Mouse (Mus musculus): ENCODE measurements around the gene Fbxo7. TPM values are rescaled to one million over a fixed set of nuclear protein-coding genes. Genes with fewer than 3 reads are reported as not detected.

Fbxo7 gene
- polyA plus RNA-seq, 1 experiment, result 53.2 TPM

GRCm38 (mm10) chr10:86060267-86060666 is 38.5 kb downstream of the Fbxo7 start:
- TF ChIP-seq CTCF (IDR thresholded peaks at IDR 0.05; ENCODE audit: borderline replicate concordance, control insufficient read depth, extremely low read depth, insufficient read depth, low read length, poor library complexity), result no peak
- TF ChIP-seq POLR2A (IDR thresholded peaks at IDR 0.05; ENCODE audit: control insufficient read depth, extremely low read depth, insufficient read depth, low read length, poor library complexity), result no peak
- no peak overlapping the region for H3K4me3 ChIP-seq (ENCODE audit: control insufficient read depth, insufficient read depth, low read length)
- no peaks in the 10 kb centered on the region for H3K4me1 ChIP-seq (replicated peaks; ENCODE audit: control insufficient read depth, insufficient read depth, low read length)
- H3K36me3 ChIP-seq (ENCODE audit: control insufficient read depth, insufficient read depth, low read length), result no peaks in the 10 kb centered on the region
- DNase-seq, result no peak
- no peaks in the 10 kb centered on the region for H3K27me3 ChIP-seq (ENCODE audit: control insufficient read depth, insufficient read depth, low read length)
- WGBS, result 86% methylated on average over 3 of the region's 3 CpGs
- no peak overlapping the region for H3K27ac ChIP-seq (ENCODE audit: control insufficient read depth, insufficient read depth, low read length)

GRCm38 (mm10) chr10:86062261-86063017 is 40.7 kb downstream of the Fbxo7 start:
- no peak for DNase-seq
- no peaks in the 10 kb centered on the region for H3K27me3 ChIP-seq (ENCODE audit: control insufficient read depth, insufficient read depth, low read length)
- H3K27ac ChIP-seq (ENCODE audit: control insufficient read depth, insufficient read depth, low read length), result no peak overlapping the region
- no peaks in the 10 kb centered on the region for H3K36me3 ChIP-seq (ENCODE audit: control insufficient read depth, insufficient read depth, low read length)
- no peak overlapping the region for H3K4me3 ChIP-seq (ENCODE audit: control insufficient read depth, insufficient read depth, low read length)
- 89% methylated on average over 5 of the region's 5 CpGs for WGBS
- TF ChIP-seq CTCF (IDR thresholded peaks at IDR 0.05; ENCODE audit: borderline replicate concordance, control insufficient read depth, extremely low read depth, insufficient read depth, low read length, poor library complexity), result no peak
- no peak for TF ChIP-seq POLR2A (IDR thresholded peaks at IDR 0.05; ENCODE audit: control insufficient read depth, extremely low read depth, insufficient read depth, low read length, poor library complexity)
- H3K4me1 ChIP-seq (replicated peaks; ENCODE audit: control insufficient read depth, insufficient read depth, low read length), result no peaks in the 10 kb centered on the region

GRCm38 (mm10) chr10:86063018-86063384 is 41.2 kb downstream of the Fbxo7 start:
- WGBS, result 84% methylated on average over 8 of the region's 8 CpGs
- Histone ChIP-seq H3K4me3 (ENCODE audit: control insufficient read depth, insufficient read depth, low read length) (no peak overlapping the region), H3K27me3 (ENCODE audit: control insufficient read depth, insufficient read depth, low read length) (no peaks in the 10 kb centered on the region), H3K27ac (ENCODE audit: control insufficient read depth, insufficient read depth, low read length) (no peak overlapping the region), H3K36me3 (ENCODE audit: control insufficient read depth, insufficient read depth, low read length) (no peaks in the 10 kb centered on the region), H3K4me1 (replicated peaks; ENCODE audit: control insufficient read depth, insufficient read depth, low read length) (no peaks in the 10 kb centered on the region)
- DNase-seq, result no peak
- TF ChIP-seq POLR2A (IDR thresholded peaks at IDR 0.05; ENCODE audit: control insufficient read depth, extremely low read depth, insufficient read depth, low read length, poor library complexity) (no peak), CTCF (IDR thresholded peaks at IDR 0.05; ENCODE audit: borderline replicate concordance, control insufficient read depth, extremely low read depth, insufficient read depth, low read length, poor library complexity) (no peak)

GRCm38 (mm10) chr10:86064937-86065336 is 43.2 kb downstream of the Fbxo7 start:
- H3K27me3 ChIP-seq (ENCODE audit: control insufficient read depth, insufficient read depth, low read length), result no peaks in the 10 kb centered on the region
- no peak overlapping the region for H3K27ac ChIP-seq (ENCODE audit: control insufficient read depth, insufficient read depth, low read length)
- no peak overlapping the region for H3K4me3 ChIP-seq (ENCODE audit: control insufficient read depth, insufficient read depth, low read length)
- 42% methylated on average over 4 of the region's 4 CpGs for WGBS
- TF ChIP-seq CTCF (IDR thresholded peaks at IDR 0.05; ENCODE audit: borderline replicate concordance, control insufficient read depth, extremely low read depth, insufficient read depth, low read length, poor library complexity) (peak; percentile 33; the same call in 1 of the 2 replicates), POLR2A (IDR thresholded peaks at IDR 0.05; ENCODE audit: control insufficient read depth, extremely low read depth, insufficient read depth, low read length, poor library complexity) (no peak)
- H3K36me3 ChIP-seq (ENCODE audit: control insufficient read depth, insufficient read depth, low read length), result no peaks in the 10 kb centered on the region
- DNase-seq, result peak; percentile 20
- no peaks in the 10 kb centered on the region for H3K4me1 ChIP-seq (replicated peaks; ENCODE audit: control insufficient read depth, insufficient read depth, low read length)

GRCm38 (mm10) chr10:86065661-86066060 is 43.9 kb downstream of the Fbxo7 start:
- Histone ChIP-seq H3K36me3 (ENCODE audit: control insufficient read depth, insufficient read depth, low read length) (no peaks in the 10 kb centered on the region), H3K27ac (ENCODE audit: control insufficient read depth, insufficient read depth, low read length) (no peak overlapping the region), H3K27me3 (ENCODE audit: control insufficient read depth, insufficient read depth, low read length) (no peaks in the 10 kb centered on the region), H3K4me3 (ENCODE audit: control insufficient read depth, insufficient read depth, low read length) (no peak overlapping the region), H3K4me1 (replicated peaks; ENCODE audit: control insufficient read depth, insufficient read depth, low read length) (no peaks in the 10 kb centered on the region)
- 86% methylated on average over 1 of the region's 1 CpGs for WGBS
- no peak for TF ChIP-seq CTCF (IDR thresholded peaks at IDR 0.05; ENCODE audit: borderline replicate concordance, control insufficient read depth, extremely low read depth, insufficient read depth, low read length, poor library complexity)
- TF ChIP-seq POLR2A (IDR thresholded peaks at IDR 0.05; ENCODE audit: control insufficient read depth, extremely low read depth, insufficient read depth, low read length, poor library complexity), result no peak
- no peak for DNase-seq

- no peaks in the 10 kb centered on the region for H3K4me1 ChIP-seq (replicated peaks; ENCODE audit: control insufficient read depth, insufficient read depth, low read length)
- TF ChIP-seq POLR2A (IDR thresholded peaks at IDR 0.05; ENCODE audit: control insufficient read depth, extremely low read depth, insufficient read depth, low read length, poor library complexity) (no peak), CTCF (IDR thresholded peaks at IDR 0.05; ENCODE audit: borderline replicate concordance, control insufficient read depth, extremely low read depth, insufficient read depth, low read length, poor library complexity) (no peak)
- WGBS, result 89% methylated on average over 5 of the region's 5 CpGs
Measured at GRCm38 (mm10) chr10:86066651-86067050, 44.9 kb downstream of the Fbxo7 start.

More at GRCm38 (mm10) chr10:86066651-86067050, 44.9 kb downstream of the Fbxo7 start:
- Histone ChIP-seq H3K27me3 (ENCODE audit: control insufficient read depth, insufficient read depth, low read length) (no peaks in the 10 kb centered on the region), H3K4me3 (ENCODE audit: control insufficient read depth, insufficient read depth, low read length) (no peak overlapping the region), H3K27ac (ENCODE audit: control insufficient read depth, insufficient read depth, low read length) (no peak overlapping the region), H3K36me3 (ENCODE audit: control insufficient read depth, insufficient read depth, low read length) (no peaks in the 10 kb centered on the region)
- DNase-seq, result no peak
